Mouse (Mus musculus) liver, embryonic 16.5 days (tissue): Measurements from ENCODE around the gene Gm11492. TPM values are rescaled to one million over a fixed set of nuclear protein-coding genes. Genes with fewer than 3 reads are reported as not detected.

Source experiments
- ATAC-seq: fragments of 200-750 bp; cut with Nextera tagmentation; 2 replicates; pipeline ENCODE4 v1.8.0; 2017; ENCODE audit warnings: low read depth, mild to moderate bottlenecking, moderate number of reproducible peaks, moderate library complexity
- H3K27ac ChIP-seq: fragments of 300-500 bp; sonication (generic); 2 replicates; pipeline ENCODE4 v1.5.1; 2014; ENCODE audit warnings: mild to moderate bottlenecking, low read length
- H3K27me3 ChIP-seq: fragments of 300-500 bp; sonication (generic); 2 replicates; pipeline ENCODE4 v1.6.1; 2014; ENCODE audit warnings: low read depth, low read length, mixed read lengths; ENCODE audit not compliant: control insufficient read depth, insufficient read depth
- H3K36me3 ChIP-seq: fragments of 300-500 bp; sonication (generic); 2 replicates; pipeline ENCODE4 v1.6.1; 2014; ENCODE audit warnings: mild to moderate bottlenecking; ENCODE audit not compliant: control insufficient read depth, insufficient read depth
- H3K4me1 ChIP-seq: fragments of 300-500 bp; sonication (generic); 2 replicates; pipeline ENCODE4 v1.6.1; 2014; ENCODE audit warnings: low read depth, low read length, mixed read lengths; ENCODE audit not compliant: control insufficient read depth
- H3K4me2 ChIP-seq: fragments of 300-500 bp; sonication (generic); 2 replicates; pipeline ENCODE4 v1.6.1; 2014; ENCODE audit warnings: low read depth, low read length, mixed read lengths
- H3K4me3 ChIP-seq: fragments of 300-500 bp; sonication (generic); 2 replicates; pipeline ENCODE4 v1.5.1; 2014; ENCODE audit warnings: low read depth, mild to moderate bottlenecking, low read length
- H3K9ac ChIP-seq: fragments of 300-500 bp; sonication (generic); 2 replicates; pipeline ENCODE4 v1.6.1; 2014; ENCODE audit warnings: low read depth, low read length
- H3K9me3 ChIP-seq: fragments of 300-500 bp; sonication (generic); replicated peaks from 2 replicates; pipeline ENCODE4 v1.6.1; 2016; ENCODE audit warnings: low read length; ENCODE audit not compliant: control insufficient read depth
- WGBS: fragments of 180-500 bp; shearing (Covaris S2); extraction: QIAGEN DNeasy Blood & Tissue Kit; methylation state at CpG from one replicate; pipeline ENCODE4 v1.1.7; 2014; ENCODE audit not compliant: insufficient replicate concordance; 5-methylcytosine and 5-hydroxymethylcytosine counted together
- polyA plus RNA-seq: library from polyadenylated mRNA; unstranded; fragments of >200 nt; fragmentation: Nextera tagmentation; extraction: Ambion mirVana; gene quantifications from 2 replicates; pipeline ENCODE4 v1.2.1, GENCODE M21; 2015

Gene Gm11492
- polyA plus RNA-seq, 1 experiment from 2014 or later = not detected

GRCm38 (mm10) chr11:87542906-87543305 is 23.5 kb upstream of the Gm11492 start:
- no peak for ATAC-seq
- no peaks in the 10 kb centered on the region for H3K27me3 ChIP-seq
- no peaks in the 10 kb centered on the region for H3K9me3 ChIP-seq
- no peak overlapping the region for H3K27ac ChIP-seq
- H3K4me1 ChIP-seq = no peaks in the 10 kb centered on the region
- no peaks in the 10 kb centered on the region for H3K36me3 ChIP-seq
- H3K9ac ChIP-seq = no peak overlapping the region
- WGBS = 40% methylated on average over 3 of the region's 3 CpGs
- no peak overlapping the region for H3K4me2 ChIP-seq
- no peak overlapping the region for H3K4me3 ChIP-seq

GRCm38 (mm10) chr11:87553342-87553741 is 13.1 kb upstream of the Gm11492 start:
- Histone ChIP-seq H3K27me3 (no peaks in the 10 kb centered on the region), H3K4me1 (no peaks in the 10 kb centered on the region; the same call in 1 of the 2 replicates), H3K27ac (no peak overlapping the region), H3K36me3 (no peaks in the 10 kb centered on the region), H3K9ac (no peak overlapping the region), H3K9me3 (no peaks in the 10 kb centered on the region), H3K4me2 (no peak overlapping the region), H3K4me3 (no peak overlapping the region)
- 52% methylated on average over 4 of the region's 4 CpGs for WGBS
- no peak for ATAC-seq

- Histone ChIP-seq H3K9me3 (no peaks in the 10 kb centered on the region), H3K9ac (no peak overlapping the region), H3K4me2 (no peak overlapping the region), H3K4me1 (no peaks in the 10 kb centered on the region; the same call in 1 of the 2 replicates), H3K27me3 (no peaks in the 10 kb centered on the region), H3K36me3 (no peaks in the 10 kb centered on the region), H3K4me3 (no peak overlapping the region), H3K27ac (no peak overlapping the region)
- WGBS = 56% methylated on average over 5 of the region's 5 CpGs
- no peak for ATAC-seq
Measured at GRCm38 (mm10) chr11:87554386-87554785, 12.1 kb upstream of the Gm11492 start.

- H3K27me3 ChIP-seq = no peaks in the 10 kb centered on the region
- no peaks in the 10 kb centered on the region for H3K9me3 ChIP-seq
- no peak for ATAC-seq
- no peaks in the 10 kb centered on the region for H3K36me3 ChIP-seq
- no peak overlapping the region for H3K9ac ChIP-seq
- WGBS = 10% methylated on average over 2 of the region's 2 CpGs
- no peak overlapping the region for H3K4me2 ChIP-seq
- H3K4me3 ChIP-seq = no peak overlapping the region
- H3K4me1 ChIP-seq = no peaks in the 10 kb centered on the region; the same call in 1 of the 2 replicates
- no peak overlapping the region for H3K27ac ChIP-seq
Measured at GRCm38 (mm10) chr11:87555106-87555703, 11.2 kb upstream of the Gm11492 start.

GRCm38 (mm10) chr11:87561208-87561607 is 5.2 kb upstream of the Gm11492 start:
- Histone ChIP-seq H3K27ac (no peak overlapping the region), H3K9ac (no peak overlapping the region), H3K36me3 (no peaks in the 10 kb centered on the region), H3K4me3 (no peak overlapping the region), H3K4me2 (no peak overlapping the region), H3K9me3 (no peaks in the 10 kb centered on the region), H3K4me1 (no peaks in the 10 kb centered on the region), H3K27me3 (no peaks in the 10 kb centered on the region)
- no peak for ATAC-seq
- WGBS = 58% methylated on average over 6 of the region's 6 CpGs

GRCm38 (mm10) chr11:87568255-87568953 is 2.0 kb downstream of the Gm11492 start, which contains the start of gene Sept4:
Gene Sept4 (plus strand): TSS chr11:87568903.
- Histone ChIP-seq H3K4me3 (no peak within 1 kb of the TSS), H3K36me3 (no peaks in the 10 kb centered on the region), H3K9me3 (no peaks in the 10 kb centered on the region), H3K9ac (no peak within 1 kb of the TSS), H3K27me3 (no peaks in the 10 kb centered on the region), H3K27ac (no peak within 1 kb of the TSS), H3K4me1 (no peaks in the 10 kb centered on the region), H3K4me2 (no peak within 1 kb of the TSS)
- 58% methylated on average over 7 of the region's 7 CpGs for WGBS
- no peak for ATAC-seq

GRCm38 (mm10) chr11:87570743-87571142 is 4.3 kb downstream of the Gm11492 start:
- ATAC-seq = no peak
- no peaks in the 10 kb centered on the region for H3K4me1 ChIP-seq
- H3K9ac ChIP-seq = no peak overlapping the region
- H3K9me3 ChIP-seq = no peaks in the 10 kb centered on the region
- no peaks in the 10 kb centered on the region for H3K27me3 ChIP-seq
- no peak overlapping the region for H3K4me3 ChIP-seq
- H3K4me2 ChIP-seq = no peak overlapping the region
- H3K36me3 ChIP-seq = no peaks in the 10 kb centered on the region
- H3K27ac ChIP-seq = no peak overlapping the region
- WGBS = 54% methylated on average over 5 of the region's 5 CpGs

- ATAC-seq = no peak
- no peak overlapping the region for H3K4me3 ChIP-seq
- no peaks in the 10 kb centered on the region for H3K36me3 ChIP-seq
- no peak overlapping the region for H3K4me2 ChIP-seq
- WGBS = 44% methylated on average over 1 of the region's 1 CpGs
- no peaks in the 10 kb centered on the region for H3K9me3 ChIP-seq
- H3K27me3 ChIP-seq = no peaks in the 10 kb centered on the region
- H3K4me1 ChIP-seq = no peaks in the 10 kb centered on the region
- H3K9ac ChIP-seq = no peak overlapping the region
- H3K27ac ChIP-seq = no peak overlapping the region
Measured at GRCm38 (mm10) chr11:87571361-87571950, 5.0 kb downstream of the Gm11492 start.

- H3K9me3 ChIP-seq = no peaks in the 10 kb centered on the region
- no peak for ATAC-seq
- 73% methylated on average over 7 of the region's 7 CpGs for WGBS
- H3K4me1 ChIP-seq = peaks cover 12% of the 10 kb centered on the region
- no peak overlapping the region for H3K4me3 ChIP-seq
- no peak overlapping the region for H3K27ac ChIP-seq
- no peak overlapping the region for H3K4me2 ChIP-seq
- no peaks in the 10 kb centered on the region for H3K27me3 ChIP-seq
- H3K36me3 ChIP-seq = no peaks in the 10 kb centered on the region
- no peak overlapping the region for H3K9ac ChIP-seq
Measured at GRCm38 (mm10) chr11:87573751-87574150, 7.3 kb downstream of the Gm11492 start.
